In genomic region chr6:89351441-89352137, GRCm38 (mm10) we compare ENCODE assay signal across 9 mouse cellular contexts. TPM values are rescaled to one million over a fixed set of nuclear protein-coding genes. Genes with fewer than 3 reads are reported as not detected.
DNase-seq lines count a peak whose midpoint lies in the region; ATAC-seq and TF ChIP-seq lines count a peak whose summit lies in the region.
"Had no signal": no experiment of that assay in that cellular context is flagged by ENCODE, and none has a peak within 500 bp of the region (broad histone marks: within the 10 kb centered on the region; RNA-seq: fewer than 3 reads in every experiment).

No protein-coding gene starts in this region.

- TF ChIP-seq POLR2A in myocyte (IDR thresholded peaks at IDR 0.05; ENCODE audit: insufficient read length, low read depth), result no peak

- peaks cover 57% of the 10 kb centered on the region for H3K79me2 ChIP-seq in myocyte (ENCODE audit: control insufficient read depth, insufficient read depth)

- no peak overlapping the region for H3ac ChIP-seq in myocyte (ENCODE audit: control insufficient read depth, insufficient read length)

- H3K4me1 ChIP-seq in embryonic facial prominence, embryonic 14.5 days (ENCODE audit: control insufficient read depth, insufficient read depth, low read length), result peaks cover 30% of the 10 kb centered on the region

- H3K4me2 ChIP-seq in embryonic facial prominence, embryonic 14.5 days (ENCODE audit: low read depth, low read length), result no peak overlapping the region; the same call in 1 of the 2 replicates
- H3K4me2 ChIP-seq in myocyte (ENCODE audit: low read depth), result peak overlapping the region; percentile 46

- no peak overlapping the region for H3K4me3 ChIP-seq in embryonic facial prominence, embryonic 14.5 days (ENCODE audit: low read depth, low read length)
- no peak overlapping the region for H3K4me3 ChIP-seq in myocyte
- H3K4me3 ChIP-seq: megakaryocyte, embryonic 14.5 days had no signal

- no peaks in the 10 kb centered on the region for H3K27me3 ChIP-seq in embryonic facial prominence, embryonic 14.5 days (replicated peaks; ENCODE audit: control insufficient read depth, insufficient read depth, low read length)
- no peaks in the 10 kb centered on the region for H3K27me3 ChIP-seq in myocyte (ENCODE audit: control insufficient read depth, insufficient read depth, insufficient read length)

- peak overlapping the region; percentile 73 for H3K27ac ChIP-seq in embryonic facial prominence, embryonic 14.5 days (replicated peaks; ENCODE audit: low read depth, low read length)

- no peaks in the 10 kb centered on the region for H3K9me3 ChIP-seq in embryonic facial prominence, embryonic 14.5 days (ENCODE audit: control insufficient read depth, low read length)
- H3K9me3 ChIP-seq: megakaryocyte, embryonic 14.5 days had no signal

- ATAC-seq in embryonic facial prominence, embryonic 14.5 days (ENCODE audit: low read depth), result peak; percentile 51
- no peak for ATAC-seq in erythroblast, adult 5-6 weeks (replicated peaks; ENCODE audit: low FRiP score, poor library complexity, severe bottlenecking)
- no peak for ATAC-seq in megakaryocyte progenitor cell, adult 5-6 weeks (replicated peaks; ENCODE audit: poor library complexity)

- intact Hi-C loops in heart, postnatal 10 days (cut with DNase I), result no loop called here

- WGBS in embryonic facial prominence, embryonic 14.5 days, result 19% methylated on average over 5 of the region's 5 CpGs

- H3K36me3 ChIP-seq in embryonic facial prominence, embryonic 14.5 days (ENCODE audit: control insufficient read depth, insufficient read depth, low read length), result peaks cover 72% of the 10 kb centered on the region
- peaks cover 14% of the 10 kb centered on the region for H3K36me3 ChIP-seq in myocyte (ENCODE audit: control insufficient read depth, insufficient read depth)

- H3K9ac ChIP-seq in embryonic facial prominence, embryonic 14.5 days (ENCODE audit: low read depth, low read length), result peak overlapping the region; percentile 26; the same call in 1 of the 2 replicates

- peak; percentile 45 for DNase-seq in urinary bladder, postnatal 14 days (ENCODE audit: low spot score)
- DNase-seq in urinary bladder, adult 2 months (ENCODE audit: low spot score), result no peak
- DNase-seq in embryonic facial prominence, embryonic 14.5 days (ENCODE audit: low spot score), result peak; percentile 92
- peak; percentile 75 to 76 for DNase-seq in heart, postnatal 10 days
- peak; percentile 82 for DNase-seq in kidney, postnatal 14 days

TF ChIP-seq in myocyte, 11 proteins besides CTCF, POLR2A, EP300 and RAD21:
- no peak for TF ChIP-seq TCF12 (IDR thresholded peaks at IDR 0.05; ENCODE audit: insufficient read depth, poor library complexity, severe bottlenecking)
- peak in 2 of 3 experiments; percentile 56 to 70 for TF ChIP-seq MYOD1 (IDR thresholded peaks at IDR 0.05; ENCODE audit: control insufficient read depth in 1 of 3, insufficient read length in 2 of 3, low read depth in 2 of 3)
- TF ChIP-seq MYOG (IDR thresholded peaks at IDR 0.05; ENCODE audit: control insufficient read depth in 1 of 3, insufficient read depth in 1 of 3, insufficient read length in 2 of 3, low read depth in 2 of 3), result peak; percentile 12 to 86 (median 47)
- peak; percentile 16 for TF ChIP-seq SRF (IDR thresholded peaks at IDR 0.05; ENCODE audit: control insufficient read depth, insufficient read length, low read depth)

RNA-seq across cellular contexts. Expression of gene Plxna1, which starts 10.8 kb away (rescaled TPM):
- polyA plus RNA-seq in urinary bladder, adult 2 months (2012; rRNA removed), result 34.0 and 36.0 TPM in 2 replicates
- 31.7 and 31.8 TPM in 2 replicates for polyA plus RNA-seq in embryonic facial prominence, embryonic 14.5 days (2014; fragmentation: Nextera tagmentation; extraction: Ambion mirVana)
- 10 to 100 TPM; 39.3 to 48.5 TPM for total RNA-seq in heart, postnatal 10 days (2021)
- polyA plus RNA-seq in myocyte (2012; fragmentation: generic; extraction: Trizol), result 64.4 TPM
- total RNA-seq in erythroblast, adult 5-6 weeks (2015; ENCODE audit: low replicate concordance), result 1.3 and 1.7 TPM in 2 replicates
- total RNA-seq in erythroblast, adult 5-6 weeks (2017; ENCODE audit: low replicate concordance), result 0.68 and 0.84 TPM in 2 replicates
- 1.2 and 3.6 TPM in 2 replicates for total RNA-seq in megakaryocyte progenitor cell, adult 5-6 weeks (2015)
- total RNA-seq in megakaryocyte progenitor cell, adult 5-6 weeks (2017), result 0.50 and 3.1 TPM in 2 replicates

Comparison
In these comparisons a context has a peak if more than half of its experiments do, and no peak if none do; other contexts are left out.
1. RNA of gene Plxna1, which starts 10.8 kb away (total RNA-seq): 39.3 to 48.5 TPM in heart, postnatal 10 days; 0.50 to 3.6 TPM in megakaryocyte progenitor cell, adult 5-6 weeks and 0.68 to 1.7 TPM in erythroblast, adult 5-6 weeks; every median in the first group is over 4 times any median in the second.